Mouse (Mus musculus) liver, embryonic 11.5 days (tissue): ENCODE measurements at regions not wholly inside any gene's neighbourhood (a gene's known extent, or its start where the extent isn't known, plus 50 kb on each side); places are given as distances from the start of the nearest gene placed in this dataset.

Experiments
- ATAC-seq: fragments of 200-750 bp; cut with Nextera tagmentation; replicated peaks from 2 replicates; pipeline ENCODE4 v1.8.0; 2017; ENCODE audit warnings: moderate number of reproducible peaks, mild to moderate bottlenecking, moderate TSS enrichment, moderate library complexity; ENCODE audit not compliant: low FRiP score
- DNase-seq: peaks from one replicate; pipeline ENCODE4 v3.0.0-alpha.2; 2017; ENCODE audit warnings: low spot score
- H3K27ac ChIP-seq: fragments of 300-500 bp; sonication (generic); 2 replicates; pipeline ENCODE4 v1.5.1; 2014; ENCODE audit warnings: mild to moderate bottlenecking, low read depth, low read length, control low read depth
- H3K27me3 ChIP-seq: fragments of 300-500 bp; sonication (generic); replicated peaks from 2 replicates; pipeline ENCODE4 v1.6.1; 2014; ENCODE audit warnings: low read length, mixed read lengths; ENCODE audit not compliant: control insufficient read depth, insufficient read depth
- H3K36me3 ChIP-seq: fragments of 300-500 bp; sonication (generic); 2 replicates; pipeline ENCODE4 v1.6.1; 2014; ENCODE audit warnings: mild to moderate bottlenecking, low read length, moderate library complexity, mixed read lengths; ENCODE audit not compliant: control insufficient read depth, insufficient read depth
- H3K4me1 ChIP-seq: fragments of 300-500 bp; sonication (generic); replicated peaks from 2 replicates; pipeline ENCODE4 v1.6.1; 2014; ENCODE audit warnings: low read length, mixed read lengths; ENCODE audit not compliant: control insufficient read depth, insufficient read depth
- H3K4me2 ChIP-seq: fragments of 300-500 bp; sonication (generic); 2 replicates; pipeline ENCODE4 v1.6.1; 2014; ENCODE audit warnings: mild to moderate bottlenecking, control low read depth, moderate library complexity
- H3K4me3 ChIP-seq: fragments of 300-500 bp; sonication (generic); 2 replicates; pipeline ENCODE4 v1.5.1; 2014; ENCODE audit warnings: low read depth, low read length, control low read depth
- H3K9ac ChIP-seq: fragments of 300-500 bp; sonication (generic); 2 replicates; pipeline ENCODE4 v1.6.1; 2014; ENCODE audit warnings: low read depth, low read length, control low read depth
- H3K9me3 ChIP-seq: fragments of 300-500 bp; sonication (generic); 2 replicates; pipeline ENCODE4 v1.6.1; 2016; ENCODE audit warnings: low read length, inconsistent platforms, mixed read lengths; ENCODE audit not compliant: control insufficient read depth
- whole genome bisulfite sequencing: fragments of 180-500 bp; shearing (Covaris S2); extraction: QIAGEN DNeasy Blood & Tissue Kit; methylation state at CpG from one replicate; pipeline ENCODE4 v1.1.7; 2014; 5-methylcytosine and 5-hydroxymethylcytosine counted together

GRCm38 (mm10) chr3:117480131-117480530, 94.5 kb upstream of the Plppr5 start:
- H3K4me1 ChIP-seq = no peaks in the 10 kb centered on the region
- no peaks in the 10 kb centered on the region for H3K36me3 ChIP-seq
- no peak overlapping the region for H3K9ac ChIP-seq
- H3K27ac ChIP-seq = no peak overlapping the region
- no peak overlapping the region for H3K4me2 ChIP-seq
- DNase-seq (no peak), ATAC-seq (no peak)
- no peaks in the 10 kb centered on the region for H3K27me3 ChIP-seq
- H3K9me3 ChIP-seq = no peaks in the 10 kb centered on the region
- no peak overlapping the region for H3K4me3 ChIP-seq
- WGBS = 69% methylated on average over 3 of the region's 3 CpGs

- H3K27me3 ChIP-seq = no peaks in the 10 kb centered on the region
- DNase-seq = no peak
- no peaks in the 10 kb centered on the region for H3K9me3 ChIP-seq
- H3K4me2 ChIP-seq = no peak overlapping the region
- H3K4me1 ChIP-seq = no peaks in the 10 kb centered on the region
- no peak overlapping the region for H3K27ac ChIP-seq
- H3K36me3 ChIP-seq = no peaks in the 10 kb centered on the region
- WGBS = 90% methylated on average over 2 of the region's 2 CpGs
- H3K4me3 ChIP-seq = no peak overlapping the region
- no peak overlapping the region for H3K9ac ChIP-seq
- ATAC-seq = no peak
Observed at GRCm38 (mm10) chr3:117459507-117459906, 98.8 kb upstream of the Plppr4 start.

GRCm38 (mm10) chr3:117450559-117450958, 89.9 kb upstream of the Plppr4 start:
- Histone ChIP-seq H3K9me3 (no peaks in the 10 kb centered on the region), H3K27me3 (no peaks in the 10 kb centered on the region), H3K4me2 (no peak overlapping the region), H3K36me3 (no peaks in the 10 kb centered on the region), H3K4me3 (no peak overlapping the region), H3K4me1 (no peaks in the 10 kb centered on the region), H3K9ac (no peak overlapping the region), H3K27ac (no peak overlapping the region)
- WGBS = 80% methylated on average over 7 of the region's 7 CpGs
- no peak for DNase-seq
- ATAC-seq = no peak

GRCm38 (mm10) chr3:117441887-117442286, 81.2 kb upstream of the Plppr4 start:
- ATAC-seq (no peak), DNase-seq (no peak)
- Histone ChIP-seq H3K4me1 (no peaks in the 10 kb centered on the region; the same call in 1 of the 2 replicates), H3K27me3 (no peaks in the 10 kb centered on the region), H3K27ac (no peak overlapping the region), H3K9ac (no peak overlapping the region), H3K9me3 (no peaks in the 10 kb centered on the region), H3K4me2 (no peak overlapping the region), H3K36me3 (no peaks in the 10 kb centered on the region), H3K4me3 (no peak overlapping the region)
- 70% methylated on average over 3 of the region's 3 CpGs for WGBS

GRCm38 (mm10) chr3:117440294-117440693, 79.6 kb upstream of the Plppr4 start:
- no peaks in the 10 kb centered on the region for H3K36me3 ChIP-seq
- peak overlapping the region; percentile 32; the same call in 1 of the 2 replicates for H3K4me2 ChIP-seq
- no peak overlapping the region for H3K4me3 ChIP-seq
- no peaks in the 10 kb centered on the region for H3K27me3 ChIP-seq
- H3K9me3 ChIP-seq = no peaks in the 10 kb centered on the region
- H3K27ac ChIP-seq = 0 out of 2 replicates have a peak overlapping the region, but pooled peaks have one; percentile 43
- 13% methylated on average over 4 of the region's 4 CpGs for WGBS
- ATAC-seq = peak; percentile 92
- no peaks in the 10 kb centered on the region; the same call in 1 of the 2 replicates for H3K4me1 ChIP-seq
- no peak overlapping the region for H3K9ac ChIP-seq
- no peak for DNase-seq

GRCm38 (mm10) chr3:117438473-117439114, 77.9 kb upstream of the Plppr4 start:
- H3K4me1 ChIP-seq = no peaks in the 10 kb centered on the region; the same call in 1 of the 2 replicates
- H3K27me3 ChIP-seq = no peaks in the 10 kb centered on the region
- WGBS = 16% methylated on average over 11 of the region's 11 CpGs
- no peak; the same call in 1 of the 2 replicates for ATAC-seq
- H3K36me3 ChIP-seq = no peaks in the 10 kb centered on the region
- H3K27ac ChIP-seq = no peak overlapping the region
- H3K4me2 ChIP-seq = no peak overlapping the region
- H3K9me3 ChIP-seq = no peaks in the 10 kb centered on the region
- no peak overlapping the region for H3K9ac ChIP-seq
- DNase-seq = peak; percentile 52
- no peak overlapping the region for H3K4me3 ChIP-seq

GRCm38 (mm10) chr3:117424526-117424925, 63.9 kb upstream of the Plppr4 start:
- WGBS = 71% methylated on average over 1 of the region's 1 CpGs
- Histone ChIP-seq H3K4me1 (no peaks in the 10 kb centered on the region), H3K4me2 (no peak overlapping the region), H3K27me3 (no peaks in the 10 kb centered on the region), H3K27ac (no peak overlapping the region), H3K36me3 (no peaks in the 10 kb centered on the region), H3K9me3 (no peaks in the 10 kb centered on the region), H3K9ac (no peak overlapping the region), H3K4me3 (no peak overlapping the region)
- ATAC-seq = no peak
- no peak for DNase-seq

GRCm38 (mm10) chr3:117412896-117413747, 52.4 kb upstream of the Plppr4 start:
- H3K27me3 ChIP-seq = no peaks in the 10 kb centered on the region
- ATAC-seq (no peak), DNase-seq (no peak)
- H3K9ac ChIP-seq = no peak overlapping the region
- H3K27ac ChIP-seq = no peak overlapping the region
- no peaks in the 10 kb centered on the region for H3K36me3 ChIP-seq
- no peak overlapping the region for H3K4me3 ChIP-seq
- H3K9me3 ChIP-seq = no peaks in the 10 kb centered on the region
- WGBS = 76% methylated on average over 4 of the region's 4 CpGs
- no peaks in the 10 kb centered on the region for H3K4me1 ChIP-seq
- H3K4me2 ChIP-seq = no peak overlapping the region
